Mouse (Mus musculus) mouse embryonic stem cell (cell line): ENCODE measurements at regions not wholly inside any gene's neighbourhood (a gene's known extent, or its start where the extent isn't known, plus 50 kb on each side); places are given as distances from the start of the nearest gene placed in this dataset.

ENCODE experiments used
- in situ Hi-C, 2 experiments: fragments of 300-500 bp; cut with MboI; formaldehyde crosslinking; loops; 1 replicate in 1 of 2; 3 replicates in 1 of 2; pipeline ENCODE4 v1.14.3; 2019 to 2020; ENCODE audit warnings: low sequenced_read_pairs in 2 of 2, low pct_unique_long_range_greater_than_20kb in 1 of 2, mixed read lengths in 1 of 2; ENCODE audit not compliant: unreplicated experiment in 1 of 2

DNA sequence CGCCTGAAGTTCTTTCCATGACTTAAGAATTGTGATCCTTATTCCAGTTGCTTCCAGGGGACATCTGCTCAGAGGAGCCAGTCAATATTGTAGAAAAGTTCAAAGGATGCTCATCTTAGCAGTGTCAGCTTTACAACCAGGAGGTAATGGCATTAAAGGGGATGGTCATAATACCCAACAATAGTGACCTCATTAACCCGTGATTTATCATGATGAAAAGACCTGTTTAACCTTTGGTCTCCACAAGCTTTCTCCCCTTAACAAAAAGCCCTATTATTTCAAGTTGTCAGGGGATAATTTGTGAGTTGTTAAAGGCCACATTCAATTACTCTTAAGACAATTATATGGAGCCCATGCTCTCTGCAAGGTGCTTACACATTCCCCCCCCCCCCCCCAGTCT is 54.3 kb upstream of the Htatip2 start:
- in situ Hi-C loops = no loop called here

DNA sequence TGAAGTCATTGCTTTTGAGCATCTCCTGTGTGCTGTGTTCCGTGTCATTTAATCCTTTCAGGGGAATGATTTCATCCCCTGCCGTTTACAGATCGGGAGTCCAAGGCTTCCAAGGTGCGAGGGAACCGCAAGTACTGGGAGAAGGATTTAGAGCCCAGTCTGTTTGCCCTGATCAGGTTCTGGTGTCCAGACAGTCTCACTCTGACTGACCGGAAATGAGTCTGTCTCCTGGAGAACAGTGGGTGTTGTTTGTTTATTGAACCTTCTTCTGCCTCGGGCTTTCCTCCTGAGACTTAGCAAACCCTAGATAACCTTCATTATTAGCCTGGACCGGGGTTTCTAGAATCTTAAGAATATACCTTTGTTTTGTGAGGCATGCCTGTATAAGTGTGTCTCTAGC is 58.2 kb upstream of the Htatip2 start:
- in situ Hi-C loops = no loop called here

DNA sequence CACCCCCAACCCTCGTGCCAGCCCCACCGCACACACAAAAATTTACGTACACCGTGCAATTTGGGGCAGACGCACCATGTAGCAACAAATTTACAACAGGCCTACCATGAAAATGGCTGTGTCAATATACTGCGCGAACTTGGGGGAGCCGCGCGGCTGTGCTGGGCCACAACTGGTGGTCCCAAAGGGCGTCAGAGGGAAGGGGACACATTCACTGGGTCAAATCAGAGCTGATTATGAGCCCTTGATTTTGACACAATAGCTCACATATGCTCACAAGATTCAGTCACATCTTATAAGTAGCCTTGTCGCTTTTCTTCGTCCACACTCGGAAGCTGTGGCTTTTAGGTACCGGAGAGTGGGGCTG is 58.9 kb upstream of the Htatip2 start:
- in situ Hi-C loops = no loop called here

DNA sequence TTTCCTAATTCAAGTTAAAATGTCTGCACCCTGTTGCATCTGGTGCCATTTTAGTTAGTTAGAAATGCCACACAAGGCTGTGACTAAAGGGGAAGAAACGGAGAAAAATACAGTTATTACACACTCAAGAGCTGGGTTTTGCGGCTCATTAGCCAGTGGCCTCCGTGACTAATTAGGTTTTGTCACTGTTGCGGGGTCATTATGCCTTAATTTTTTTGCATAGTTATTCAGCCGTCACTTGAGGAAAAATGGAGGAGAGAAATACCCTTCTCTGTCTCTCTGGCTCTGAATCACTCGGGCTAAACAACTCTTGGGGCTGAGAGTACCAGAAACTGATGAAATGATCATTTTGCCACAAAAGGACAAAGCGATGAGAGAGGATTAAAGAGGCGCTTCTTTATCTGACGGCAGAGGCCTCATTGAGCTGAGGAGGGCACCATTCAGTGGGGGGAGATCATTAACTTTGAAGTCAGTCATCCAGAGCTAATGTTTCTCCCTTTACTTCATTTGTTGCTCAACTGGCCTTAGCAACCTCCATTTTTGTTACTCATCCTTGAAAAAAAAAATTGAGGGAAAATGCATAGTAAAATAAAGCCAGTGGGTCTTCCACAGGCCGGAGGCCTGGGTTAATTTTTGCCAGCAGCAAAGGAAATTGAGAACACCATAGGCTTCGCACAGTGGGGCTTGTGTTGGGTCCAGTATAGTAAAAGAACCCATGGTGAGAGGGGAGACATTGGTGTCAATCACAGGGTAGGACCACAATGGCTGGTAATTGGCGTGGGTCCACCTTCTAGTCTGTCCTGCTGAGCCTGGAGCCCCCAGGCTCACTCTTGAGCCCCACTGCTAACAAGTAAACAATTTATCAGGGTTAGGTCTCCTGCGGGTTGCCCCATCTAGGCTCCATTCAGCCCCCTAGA is 59.5 kb upstream of the Htatip2 start:
- in situ Hi-C loops = no loop called here

DNA sequence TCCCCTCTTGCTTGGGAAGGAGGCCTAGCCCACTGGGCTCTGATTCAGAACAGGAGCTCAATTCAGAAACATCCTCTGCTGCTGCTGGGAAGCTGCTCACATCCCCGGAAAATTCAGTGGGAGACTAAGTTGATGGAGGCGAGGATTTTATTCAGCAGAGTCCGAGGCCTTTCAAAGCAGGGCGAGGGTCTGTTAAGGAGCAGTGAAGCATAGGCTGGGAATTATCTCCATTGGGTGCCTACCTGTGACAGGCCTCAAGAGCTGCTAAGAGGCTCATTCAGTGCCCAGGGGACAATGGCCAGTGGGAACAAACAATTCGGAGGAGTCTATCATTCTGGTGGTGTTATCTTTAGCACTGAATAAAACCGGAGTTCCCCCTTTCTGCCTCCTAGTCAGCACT is 59.6 kb upstream of the Dbx1 start:
- in situ Hi-C loops = no loop called here

DNA sequence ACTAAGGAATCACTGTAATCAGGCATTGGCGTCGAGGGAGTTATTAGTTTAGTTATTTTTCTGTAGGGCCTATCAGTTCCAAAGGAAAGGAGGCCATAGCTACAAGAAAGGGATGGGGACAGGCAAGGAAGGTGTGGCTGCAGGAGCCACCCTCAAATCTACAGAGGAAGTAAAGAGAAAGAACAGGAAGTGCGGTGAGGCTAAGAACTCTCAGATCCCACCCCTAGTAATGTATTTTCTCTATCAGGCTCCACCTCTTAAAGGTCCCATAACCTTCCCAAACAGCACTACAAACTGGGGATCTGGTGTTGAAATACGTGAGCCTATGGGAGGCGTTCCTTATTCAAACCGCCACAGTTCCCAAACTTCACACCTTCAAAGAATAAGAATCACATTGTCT is 52.9 kb upstream of the Dbx1 start:
- in situ Hi-C loops = loop anchor here in 1 of 2 experiments (10.0 kb wide), 1 partner anchor 45 kb away; no protein-coding TSS in a partner anchor

DNA sequence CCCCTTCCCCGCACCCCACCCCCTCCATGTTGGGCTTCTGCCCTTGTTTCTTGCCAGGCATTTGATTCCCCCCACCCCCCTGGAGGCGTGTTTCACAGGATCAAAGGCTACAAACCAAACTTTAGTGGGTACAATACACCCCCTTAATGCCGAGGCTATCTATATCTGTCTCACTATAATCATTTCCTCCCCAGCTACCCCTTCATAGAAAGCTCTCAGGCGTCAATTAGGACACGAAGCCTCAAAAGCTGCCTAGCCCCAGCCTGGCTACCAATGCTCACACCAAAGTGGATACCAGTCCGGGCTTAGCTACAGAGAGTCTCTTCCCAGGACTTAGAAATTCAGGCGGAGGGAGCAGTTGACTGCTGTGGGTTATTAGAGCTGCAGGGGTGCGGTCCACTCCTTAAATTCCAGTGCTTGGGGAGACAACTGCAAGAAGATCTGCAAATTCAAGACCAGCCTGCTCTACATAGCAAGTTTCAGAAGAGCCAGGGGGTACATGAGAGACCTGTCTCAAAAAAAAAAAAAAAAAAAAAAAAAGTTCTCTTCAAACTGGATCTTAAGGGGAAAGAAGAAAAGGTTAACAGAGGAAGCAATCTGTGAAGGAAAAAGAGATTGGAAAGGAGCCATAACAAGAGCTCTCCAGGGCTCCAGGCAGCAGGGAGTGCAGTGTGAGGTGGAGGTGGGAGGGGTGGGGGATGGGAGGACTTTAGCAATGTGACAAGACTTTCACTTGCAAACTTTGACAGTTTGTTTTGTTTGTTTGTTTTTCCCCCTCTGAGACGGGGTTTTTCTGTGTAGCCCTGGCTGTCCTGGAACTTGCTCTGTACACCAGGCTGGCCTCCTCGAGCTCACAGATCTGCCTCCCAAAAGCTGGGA is 52.1 kb upstream of the Dbx1 start:
- in situ Hi-C loops = loop anchor here in 1 of 2 experiments (10.0 kb wide), 1 partner anchor 46 kb away; no protein-coding TSS in a partner anchor

DNA sequence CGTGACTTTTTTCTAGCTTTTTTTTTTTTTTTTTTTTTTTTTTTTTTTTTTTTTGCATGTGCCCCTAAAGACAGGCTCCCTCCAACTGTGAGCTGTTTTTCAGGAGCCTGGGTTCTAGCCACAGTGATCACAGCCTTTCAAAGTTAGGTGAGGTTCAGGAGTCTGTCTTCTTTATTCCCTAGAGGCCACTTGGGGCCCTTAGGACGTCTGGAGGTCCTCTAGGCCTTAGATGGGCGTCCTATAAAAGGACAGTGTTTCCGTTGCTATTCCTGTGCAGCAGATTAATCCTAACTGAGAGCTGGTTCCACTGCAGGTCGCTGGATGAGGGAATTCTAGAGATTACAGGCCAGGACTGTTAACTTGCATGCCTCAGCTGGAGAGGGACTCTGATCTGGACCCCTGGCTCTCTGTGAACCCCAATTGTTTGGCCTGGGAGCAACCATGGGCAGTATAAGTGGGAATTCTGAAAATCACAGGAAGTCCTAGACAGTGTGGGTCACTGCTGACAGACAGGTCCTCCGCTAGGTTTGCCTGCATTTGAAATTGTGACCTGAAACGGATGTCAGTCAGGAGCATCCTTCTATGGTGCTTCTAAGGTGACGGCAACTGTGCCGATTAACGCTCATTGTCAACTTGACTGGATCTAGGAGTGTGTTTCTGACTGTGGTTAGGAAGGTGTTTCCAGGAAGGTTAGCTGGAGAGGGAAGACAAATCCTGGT is 51.2 kb upstream of the Dbx1 start:
- in situ Hi-C loops = loop anchor here in 1 of 2 experiments (10.0 kb wide), 1 partner anchor 47 kb away; no protein-coding TSS in a partner anchor

DNA sequence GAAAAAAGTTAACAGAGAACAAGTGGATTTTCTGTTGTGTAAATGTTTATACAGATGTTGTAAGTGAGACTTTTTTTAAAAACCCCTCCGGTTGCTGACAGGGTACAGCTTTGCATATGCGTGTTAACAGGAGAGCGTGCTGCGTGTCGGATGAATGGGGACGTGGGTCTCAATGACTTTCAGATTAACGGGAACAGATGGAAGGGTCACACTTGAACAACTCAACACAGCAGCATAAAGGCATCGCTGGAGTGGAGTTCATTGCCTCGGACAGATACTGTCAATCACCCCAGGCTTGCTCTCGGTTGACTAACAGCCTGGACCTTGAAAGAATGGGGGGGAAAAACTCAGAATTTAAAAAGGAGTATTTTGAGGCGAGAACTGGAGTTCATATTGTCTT is 50.3 kb upstream of the Dbx1 start:
- in situ Hi-C loops = loop anchor here in 1 of 2 experiments (10.0 kb wide), 1 partner anchor 48 kb away; no protein-coding TSS in a partner anchor
